Mouse (Mus musculus): ENCODE results near the gene Ski. TPM values are rescaled to one million over a fixed set of nuclear protein-coding genes. Genes with fewer than 3 reads are reported as not detected.

The Ski gene
- polyA plus RNA-seq, 1 experiment from 2014 or later = 13.3 TPM

DNA sequence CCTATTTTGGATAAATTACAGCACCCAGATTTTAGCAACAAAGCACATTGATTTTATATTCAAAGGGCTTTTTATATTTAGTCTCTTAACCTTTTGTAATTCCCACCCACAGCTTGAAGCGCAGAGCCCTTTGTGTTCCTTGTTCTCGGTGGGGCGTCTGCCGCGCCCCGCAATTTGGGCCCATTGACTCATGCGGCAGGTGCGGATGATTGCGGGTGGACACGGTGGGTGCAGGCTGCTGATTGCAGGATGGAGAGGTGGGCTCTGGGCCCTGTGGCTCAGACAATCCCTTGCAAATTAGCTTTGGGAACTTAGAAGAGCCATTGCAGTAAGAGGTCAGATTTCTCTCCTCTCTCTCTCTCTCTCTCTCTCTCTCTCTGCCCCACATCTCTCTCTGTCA lies 104.1 kb downstream of the Ski start:
- no peak overlapping the region for H3K4me2 ChIP-seq (replicated peaks; ENCODE audit: low read depth)
- H3K4me1 ChIP-seq (replicated peaks; ENCODE audit: control insufficient read depth, insufficient read depth, low read length) = peaks cover 4% of the 10 kb centered on the region; the same call in 1 of the 2 replicates
- H3K27me3 ChIP-seq (replicated peaks; ENCODE audit: control insufficient read depth, insufficient read depth, low read length) = no peaks in the 10 kb centered on the region
- H3K27ac ChIP-seq (ENCODE audit: low read depth, low read length) = no peak overlapping the region
- H3K36me3 ChIP-seq (ENCODE audit: control insufficient read depth, insufficient read depth) = no peaks in the 10 kb centered on the region
- WGBS = 72% methylated on average over 10 of the region's 10 CpGs
- H3K9me3 ChIP-seq (ENCODE audit: control insufficient read depth) = no peaks in the 10 kb centered on the region
- ATAC-seq = no peak
- TF ChIP-seq CTCF (IDR thresholded peaks at IDR 0.05; ENCODE audit: low read depth) = no peak
- no peak overlapping the region for H3K4me3 ChIP-seq (ENCODE audit: low read depth, low read length)
- no peak overlapping the region for H3K9ac ChIP-seq (ENCODE audit: low read depth, low read length)

DNA sequence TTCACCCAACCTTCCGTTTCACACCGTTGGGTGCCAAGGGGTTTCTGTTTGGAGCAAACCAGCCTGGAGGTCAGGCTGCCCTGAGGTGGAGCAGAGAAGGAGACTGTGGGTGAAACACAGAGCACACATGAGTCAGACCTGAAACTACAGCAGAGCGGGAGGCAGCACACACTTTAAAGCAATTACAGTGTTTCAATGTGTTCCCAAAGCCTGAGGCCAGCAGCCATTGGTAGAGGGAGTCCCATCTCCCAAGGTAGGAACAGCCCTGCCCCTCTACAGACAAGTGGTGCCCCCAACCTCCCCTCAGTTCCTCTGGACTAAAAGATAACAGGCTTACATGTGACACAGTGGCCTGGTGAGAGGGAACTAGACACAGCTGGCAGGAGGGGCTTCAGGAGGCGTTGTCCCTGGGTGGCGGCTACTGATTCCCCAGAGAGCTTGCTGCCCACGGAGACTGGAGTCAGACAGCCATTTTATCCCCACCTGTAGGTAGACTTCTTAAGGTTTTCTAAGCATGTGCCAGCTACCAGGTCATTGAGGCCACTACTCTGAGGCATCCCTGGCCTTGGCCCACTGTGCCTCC lies 104.9 kb downstream of the Ski start:
- H3K27ac ChIP-seq (ENCODE audit: low read depth, low read length) = no peak overlapping the region
- no peak overlapping the region for H3K4me3 ChIP-seq (ENCODE audit: low read depth, low read length)
- ATAC-seq = no peak
- WGBS = 69% methylated on average over 6 of the region's 6 CpGs
- H3K4me2 ChIP-seq (replicated peaks; ENCODE audit: low read depth) = no peak overlapping the region
- no peak for TF ChIP-seq CTCF (IDR thresholded peaks at IDR 0.05; ENCODE audit: low read depth)
- no peak overlapping the region for H3K9ac ChIP-seq (ENCODE audit: low read depth, low read length)
- H3K4me1 ChIP-seq (replicated peaks; ENCODE audit: control insufficient read depth, insufficient read depth, low read length) = peaks cover 4% of the 10 kb centered on the region; the same call in 1 of the 2 replicates
- H3K27me3 ChIP-seq (replicated peaks; ENCODE audit: control insufficient read depth, insufficient read depth, low read length) = no peaks in the 10 kb centered on the region
- no peaks in the 10 kb centered on the region for H3K9me3 ChIP-seq (ENCODE audit: control insufficient read depth)
- H3K36me3 ChIP-seq (ENCODE audit: control insufficient read depth, insufficient read depth) = no peaks in the 10 kb centered on the region

DNA sequence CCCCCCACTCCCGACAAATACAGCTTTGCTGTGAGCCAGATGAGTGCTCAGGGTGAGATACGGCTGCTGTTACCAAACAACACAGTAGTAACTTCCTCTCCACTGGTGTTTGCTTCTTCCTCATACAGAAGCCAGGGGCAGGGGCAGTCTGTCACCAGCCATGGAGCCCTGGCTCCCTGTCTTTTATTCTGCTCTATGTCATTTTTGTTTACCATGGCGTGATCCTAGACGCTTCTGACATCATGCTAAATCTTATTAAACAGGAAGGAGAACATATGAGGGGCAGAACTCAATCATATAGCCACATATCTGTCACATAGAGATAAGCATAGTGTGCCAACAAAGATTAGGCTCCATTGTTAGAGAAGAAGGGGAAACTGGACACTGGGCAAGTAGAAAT lies 105.8 kb downstream of the Ski start:
- no peak overlapping the region for H3K27ac ChIP-seq (ENCODE audit: low read depth, low read length)
- H3K36me3 ChIP-seq (ENCODE audit: control insufficient read depth, insufficient read depth) = no peaks in the 10 kb centered on the region
- 75% methylated on average over 4 of the region's 4 CpGs for WGBS
- no peak for ATAC-seq
- peaks cover 4% of the 10 kb centered on the region; the same call in 1 of the 2 replicates for H3K4me1 ChIP-seq (replicated peaks; ENCODE audit: control insufficient read depth, insufficient read depth, low read length)
- H3K9ac ChIP-seq (ENCODE audit: low read depth, low read length) = no peak overlapping the region
- H3K4me3 ChIP-seq (ENCODE audit: low read depth, low read length) = no peak overlapping the region
- no peak for TF ChIP-seq CTCF (IDR thresholded peaks at IDR 0.05; ENCODE audit: low read depth)
- no peak overlapping the region for H3K4me2 ChIP-seq (replicated peaks; ENCODE audit: low read depth)
- H3K9me3 ChIP-seq (ENCODE audit: control insufficient read depth) = no peaks in the 10 kb centered on the region
- H3K27me3 ChIP-seq (replicated peaks; ENCODE audit: control insufficient read depth, insufficient read depth, low read length) = no peaks in the 10 kb centered on the region

DNA sequence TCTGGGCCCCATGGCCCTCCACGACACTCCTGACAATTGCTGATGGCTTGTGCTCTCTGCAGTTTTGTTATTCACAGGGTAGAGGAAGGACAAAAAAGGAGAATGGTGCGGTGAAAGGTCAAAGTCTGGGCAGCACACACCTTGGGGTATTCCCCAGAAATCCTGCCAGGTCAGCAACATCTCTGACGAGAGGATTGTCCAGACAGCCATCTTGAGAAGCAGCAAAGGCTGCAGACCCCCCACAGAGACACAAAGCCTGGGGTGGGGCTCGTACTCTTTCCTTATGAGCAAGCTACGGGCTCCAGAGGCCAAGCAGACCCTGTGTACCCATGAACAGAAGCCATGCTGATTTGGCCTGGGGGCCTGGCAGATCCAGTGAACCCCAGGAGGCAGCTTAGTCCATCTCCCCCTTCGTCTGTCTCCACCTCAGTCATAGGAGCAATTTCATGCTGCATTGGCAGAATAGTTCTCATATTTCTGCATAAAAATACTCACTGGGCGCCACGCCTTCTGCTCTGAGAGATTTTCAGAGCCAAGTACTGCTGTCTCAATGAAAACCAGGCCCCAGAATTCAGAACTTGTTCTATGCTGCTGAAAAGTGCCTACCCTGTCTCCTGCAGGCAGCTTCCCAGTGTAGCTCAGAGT lies 108.5 kb downstream of the Ski start:
- peak; percentile 66 for ATAC-seq
- no peak overlapping the region for H3K4me2 ChIP-seq (replicated peaks; ENCODE audit: low read depth)
- no peaks in the 10 kb centered on the region for H3K9me3 ChIP-seq (ENCODE audit: control insufficient read depth)
- 0 out of 2 replicates have a peak, but pooled peaks cover 4% of the 10 kb centered on the region for H3K4me1 ChIP-seq (replicated peaks; ENCODE audit: control insufficient read depth, insufficient read depth, low read length)
- H3K36me3 ChIP-seq (ENCODE audit: control insufficient read depth, insufficient read depth) = no peaks in the 10 kb centered on the region
- no peak for TF ChIP-seq CTCF (IDR thresholded peaks at IDR 0.05; ENCODE audit: low read depth)
- no peak overlapping the region for H3K9ac ChIP-seq (ENCODE audit: low read depth, low read length)
- H3K4me3 ChIP-seq (ENCODE audit: low read depth, low read length) = no peak overlapping the region
- no peaks in the 10 kb centered on the region for H3K27me3 ChIP-seq (replicated peaks; ENCODE audit: control insufficient read depth, insufficient read depth, low read length)
- H3K27ac ChIP-seq (ENCODE audit: low read depth, low read length) = no peak overlapping the region
- 64% methylated on average over 8 of the region's 8 CpGs for WGBS

DNA sequence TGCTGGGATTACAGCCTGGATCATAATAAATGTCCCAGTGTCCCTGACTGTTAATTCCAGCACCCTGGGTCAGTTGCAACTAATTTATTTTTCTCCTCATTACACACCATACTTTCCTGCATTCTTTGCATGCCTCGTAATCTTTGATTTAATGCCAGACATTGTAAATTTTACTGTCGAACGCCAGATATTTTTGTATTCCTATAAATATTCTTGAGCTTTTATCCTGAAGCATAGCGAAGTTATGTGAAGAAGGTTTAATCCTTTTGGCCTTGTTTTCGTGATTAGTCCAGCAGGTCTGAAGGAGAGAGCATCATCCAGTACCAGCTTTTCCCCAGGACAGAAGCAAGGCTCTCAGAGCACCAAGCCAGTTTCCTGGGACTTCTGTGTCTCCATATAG lies 112.9 kb downstream of the Ski start:
- no peak for TF ChIP-seq CTCF (IDR thresholded peaks at IDR 0.05; ENCODE audit: low read depth)
- no peaks in the 10 kb centered on the region for H3K36me3 ChIP-seq (ENCODE audit: control insufficient read depth, insufficient read depth)
- no peak overlapping the region for H3K4me2 ChIP-seq (replicated peaks; ENCODE audit: low read depth)
- H3K9ac ChIP-seq (ENCODE audit: low read depth, low read length) = no peak overlapping the region
- H3K9me3 ChIP-seq (ENCODE audit: control insufficient read depth) = no peaks in the 10 kb centered on the region
- no peaks in the 10 kb centered on the region for H3K27me3 ChIP-seq (replicated peaks; ENCODE audit: control insufficient read depth, insufficient read depth, low read length)
- H3K4me1 ChIP-seq (replicated peaks; ENCODE audit: control insufficient read depth, insufficient read depth, low read length) = 0 out of 2 replicates have a peak, but pooled peaks cover 4% of the 10 kb centered on the region
- H3K27ac ChIP-seq (ENCODE audit: low read depth, low read length) = no peak overlapping the region
- no peak overlapping the region for H3K4me3 ChIP-seq (ENCODE audit: low read depth, low read length)
- no peak for ATAC-seq
- 62% methylated on average over 5 of the region's 5 CpGs for WGBS

DNA sequence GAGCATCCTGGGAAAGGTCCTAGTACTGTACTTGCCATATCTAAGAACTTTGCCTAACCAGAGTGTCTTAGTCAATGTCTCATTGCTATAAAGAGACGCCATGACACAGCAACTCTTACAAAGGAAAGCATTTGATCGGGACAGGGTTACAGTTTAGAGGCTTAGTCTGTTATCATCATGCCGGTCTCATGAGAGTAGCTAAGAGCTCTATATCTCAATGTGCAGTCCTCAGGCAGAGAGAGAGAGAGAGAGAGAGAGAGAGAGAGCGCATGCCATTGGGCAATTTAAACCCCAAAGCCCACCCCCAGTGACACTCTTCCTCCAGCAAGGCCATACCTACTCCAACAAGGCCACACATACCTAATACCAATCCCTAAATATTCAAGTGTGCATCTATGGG lies 114.5 kb downstream of the Ski start:
- Histone ChIP-seq H3K4me2 (replicated peaks; ENCODE audit: low read depth) (no peak overlapping the region), H3K27me3 (replicated peaks; ENCODE audit: control insufficient read depth, insufficient read depth, low read length) (no peaks in the 10 kb centered on the region), H3K27ac (ENCODE audit: low read depth, low read length) (no peak overlapping the region), H3K36me3 (ENCODE audit: control insufficient read depth, insufficient read depth) (no peaks in the 10 kb centered on the region), H3K4me1 (replicated peaks; ENCODE audit: control insufficient read depth, insufficient read depth, low read length) (no peaks in the 10 kb centered on the region), H3K9me3 (ENCODE audit: control insufficient read depth) (no peaks in the 10 kb centered on the region), H3K4me3 (ENCODE audit: low read depth, low read length) (no peak overlapping the region), H3K9ac (ENCODE audit: low read depth, low read length) (no peak overlapping the region)
- ATAC-seq = no peak
- TF ChIP-seq CTCF (IDR thresholded peaks at IDR 0.05; ENCODE audit: low read depth) = no peak
- WGBS = 80% methylated on average over 4 of the region's 4 CpGs

Other genes with a start within 250 kb of the Ski start
- 5.3 and 5.7 TPM in 2 replicates for gene Plch2, start 165.8 kb downstream of the Ski start, polyA plus RNA-seq (2015; fragmentation: Nextera tagmentation; extraction: Ambion mirVana)
- 11.7 and 12.9 TPM in 2 replicates for gene Pex10, start 155.6 kb downstream of the Ski start, polyA plus RNA-seq (2015; fragmentation: Nextera tagmentation; extraction: Ambion mirVana)
- 277 and 297 TPM in 2 replicates for gene Rer1, start 136.2 kb downstream of the Ski start, polyA plus RNA-seq (2015; fragmentation: Nextera tagmentation; extraction: Ambion mirVana)
- 1.8 and 2.2 TPM in 2 replicates for gene Morn1, start 136.0 kb downstream of the Ski start, polyA plus RNA-seq (2015; fragmentation: Nextera tagmentation; extraction: Ambion mirVana)
- gene Faap20, start 27.2 kb upstream of the Ski start, polyA plus RNA-seq (2015; fragmentation: Nextera tagmentation; extraction: Ambion mirVana) = 54.6 and 57.8 TPM in 2 replicates
- gene Prkcz, start 138.8 kb upstream of the Ski start, polyA plus RNA-seq (2015; fragmentation: Nextera tagmentation; extraction: Ambion mirVana) = 31.7 and 38.8 TPM in 2 replicates
- gene Gabrd, start 175.5 kb upstream of the Ski start, polyA plus RNA-seq (2015; fragmentation: Nextera tagmentation; extraction: Ambion mirVana) = 0.16 and 0.21 TPM in 2 replicates
- gene Cfap74, start 186.6 kb upstream of the Ski start, polyA plus RNA-seq (2015; fragmentation: Nextera tagmentation; extraction: Ambion mirVana) = 0.50 and 0.52 TPM in 2 replicates
- 15.9 and 16.2 TPM in 2 replicates for gene Tmem52, start 246.5 kb upstream of the Ski start, polyA plus RNA-seq (2015; fragmentation: Nextera tagmentation; extraction: Ambion mirVana)

Data from intestine, postnatal 0 days (tissue).